Mouse (Mus musculus) E14TG2a.4 (cell line): ENCODE data around the gene Fam78a.

Experiments
- H3K27me3 ChIP-seq: 2 replicates; pipeline ENCODE4 v1.6.1; 2014; ENCODE audit warnings: low read length, control low read depth; ENCODE audit not compliant: insufficient read depth
- H3K36me3 ChIP-seq: 2 replicates; pipeline ENCODE4 v1.6.1; 2014; ENCODE audit warnings: low read length, control low read depth; ENCODE audit not compliant: insufficient read depth
- H3K4me1 ChIP-seq: replicated peaks from 2 replicates; pipeline ENCODE4 v1.6.1; 2014; ENCODE audit warnings: low read depth, low read length, control low read depth
- H3K4me3 ChIP-seq: replicated peaks from 2 replicates; pipeline ENCODE4 v1.5.1; 2014; ENCODE audit warnings: mild to moderate bottlenecking, low read length
- H3K9me3 ChIP-seq: 2 replicates; pipeline ENCODE4 v1.6.1; 2014; ENCODE audit warnings: low read length, control low read depth
- CTCF ChIP-seq: conservative IDR thresholded peaks from 2 replicates; pipeline ENCODE4 v1.5.1; 2014; ENCODE audit warnings: low read length
- NANOG ChIP-seq: IDR thresholded peaks from 2 replicates; pipeline ENCODE4 v1.6.1; 2014; ENCODE audit warnings: borderline replicate concordance, low read length, mixed read lengths
- POU5F1 ChIP-seq: IDR thresholded peaks from 2 replicates; pipeline ENCODE4 v1.6.1; 2014; ENCODE audit warnings: low read length, borderline replicate concordance

Gene Fam78a

GRCm38 (mm10) chr2:32084111-32084871 lies at the start of gene Fam78a:
Gene Fam78a, minus strand, starts transcription at chr2:32084857.
- TF ChIP-seq CTCF (no peak), POU5F1 (no peak), NANOG (no peak)
- Histone ChIP-seq H3K36me3 (no peaks in the 10 kb centered on the region), H3K4me3 (peak within 1 kb of the TSS; percentile 91), H3K27me3 (peaks cover 77% of the 10 kb centered on the region), H3K4me1 (peaks cover 49% of the 10 kb centered on the region), H3K9me3 (no peaks in the 10 kb centered on the region)

DNA sequence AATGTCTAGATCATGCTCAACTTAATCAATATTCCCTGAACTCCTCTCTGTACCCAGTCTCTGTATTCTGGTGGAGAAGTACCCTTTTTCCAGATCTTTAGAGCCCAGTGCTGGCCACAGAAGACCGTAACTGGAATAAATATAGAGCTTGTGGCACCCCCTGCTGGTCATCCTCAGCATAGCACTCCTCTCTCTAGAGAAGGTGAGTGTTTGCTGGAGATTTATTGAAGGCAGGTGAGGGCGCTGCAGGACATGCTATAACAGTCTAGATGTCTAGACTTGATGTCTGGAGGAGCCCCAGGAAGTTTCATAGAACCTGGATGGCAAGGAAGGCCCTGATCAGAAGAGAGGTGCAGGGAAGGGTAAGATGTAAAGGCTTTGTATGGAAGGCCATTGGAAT lies 49.4 kb upstream of the Fam78a start:
- no peak for TF ChIP-seq NANOG
- peak; percentile 99 for TF ChIP-seq CTCF
- TF ChIP-seq POU5F1: no peak

DNA sequence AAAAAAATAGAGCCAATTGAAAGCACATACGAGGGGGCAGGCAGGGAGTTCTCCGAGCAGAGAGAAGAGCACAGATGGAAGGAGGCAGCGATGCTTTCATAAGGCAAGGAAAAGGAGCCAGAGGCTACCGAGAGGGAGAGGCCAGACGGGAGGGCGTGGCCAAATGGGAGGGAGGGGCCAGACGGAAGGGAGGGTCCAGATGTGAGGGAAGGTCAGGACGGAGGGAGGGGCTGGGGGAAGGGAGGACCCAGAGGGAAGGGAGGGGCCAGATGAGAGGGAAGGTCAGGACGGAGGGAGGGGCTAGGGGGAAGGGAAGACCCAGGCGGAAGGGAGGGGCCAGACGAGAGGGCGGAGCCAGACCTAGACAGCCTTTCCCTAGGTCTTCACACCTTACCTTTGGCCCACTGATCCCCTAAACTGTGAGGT lies 47.9 kb upstream of the Fam78a start:
- Histone ChIP-seq H3K9me3 (no peaks in the 10 kb centered on the region), H3K4me3 (peak overlapping the region; percentile 23; the same call in 1 of the 2 replicates), H3K27me3 (peaks cover 12% of the 10 kb centered on the region), H3K36me3 (no peaks in the 10 kb centered on the region), H3K4me1 (peaks cover 51% of the 10 kb centered on the region)
- TF ChIP-seq CTCF (no peak), NANOG (no peak), POU5F1 (no peak)

More for the DNA sequence above, 49.4 kb upstream of the Fam78a start:
- Histone ChIP-seq H3K4me1 (peaks cover 52% of the 10 kb centered on the region), H3K27me3 (0 out of 2 replicates have a peak, but pooled peaks cover 4% of the 10 kb centered on the region), H3K4me3 (no peak overlapping the region), H3K36me3 (no peaks in the 10 kb centered on the region), H3K9me3 (no peaks in the 10 kb centered on the region)

DNA sequence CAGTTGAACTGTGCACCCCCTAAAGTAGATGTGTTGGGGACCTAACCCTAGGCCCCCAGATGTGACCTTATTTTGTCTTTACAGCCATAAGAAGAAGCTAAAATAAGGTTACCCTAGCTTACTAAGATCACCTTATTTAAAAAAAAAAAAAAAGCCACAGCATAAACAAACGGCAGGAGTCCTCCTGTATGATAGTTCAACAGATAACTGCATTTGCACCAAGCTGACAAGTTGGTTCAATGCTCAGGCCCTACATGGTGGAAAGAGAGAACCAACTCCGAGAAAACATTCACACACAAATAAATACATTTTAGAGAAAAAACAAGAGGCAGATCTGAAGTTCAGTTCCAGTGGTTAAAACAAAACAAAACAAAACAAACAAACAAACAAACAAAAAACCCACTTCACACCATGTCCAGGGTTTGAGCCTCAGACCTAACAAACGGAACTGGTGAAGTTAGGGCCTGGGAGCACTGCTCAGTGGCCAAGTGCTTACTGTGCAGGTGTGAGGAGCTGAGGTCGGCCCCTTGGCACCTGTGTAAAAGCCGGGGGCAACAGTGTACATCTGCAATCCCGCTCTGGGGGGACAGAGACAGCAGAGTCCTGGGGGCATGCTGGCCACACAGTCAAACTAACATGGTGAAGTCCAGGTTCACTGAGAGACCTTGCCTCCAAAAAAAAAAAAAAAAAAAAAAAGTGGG lies 47.4 kb upstream of the Fam78a start:
- TF ChIP-seq POU5F1 (no peak), CTCF (no peak), NANOG (no peak)
- Histone ChIP-seq H3K36me3 (no peaks in the 10 kb centered on the region), H3K4me1 (peaks cover 48% of the 10 kb centered on the region), H3K9me3 (no peaks in the 10 kb centered on the region), H3K27me3 (peaks cover 13% of the 10 kb centered on the region), H3K4me3 (peak overlapping the region; percentile 23; the same call in 1 of the 2 replicates)

GRCm38 (mm10) chr2:32131205-32131834 lies 46.7 kb upstream of the Fam78a start:
- Histone ChIP-seq H3K4me3 (no peak overlapping the region), H3K4me1 (peaks cover 43% of the 10 kb centered on the region), H3K36me3 (no peaks in the 10 kb centered on the region), H3K9me3 (no peaks in the 10 kb centered on the region), H3K27me3 (peaks cover 13% of the 10 kb centered on the region)
- TF ChIP-seq NANOG (no peak), CTCF (no peak), POU5F1 (no peak)

DNA sequence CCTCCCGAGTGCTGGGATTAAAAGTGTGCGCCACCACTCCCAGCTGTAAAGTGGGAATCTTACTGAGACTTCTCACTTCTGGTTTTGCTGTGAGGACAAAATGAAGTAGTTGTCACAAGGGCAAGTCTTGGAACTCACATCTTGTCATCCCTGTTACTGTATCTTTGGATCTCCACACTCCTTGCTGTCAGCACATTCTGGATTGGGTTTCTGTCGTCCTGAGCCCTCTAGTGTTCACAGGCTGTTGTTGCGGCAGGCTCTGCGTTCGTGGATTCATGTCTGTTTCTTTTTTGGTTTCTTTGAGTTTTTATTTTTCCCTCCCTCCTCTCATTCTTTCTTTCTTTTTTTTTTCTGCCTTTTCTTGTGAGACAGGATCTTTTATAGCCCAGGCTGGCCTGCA lies 45.8 kb upstream of the Fam78a start:
- Histone ChIP-seq H3K36me3 (no peaks in the 10 kb centered on the region), H3K9me3 (no peaks in the 10 kb centered on the region), H3K27me3 (peaks cover 14% of the 10 kb centered on the region), H3K4me3 (no peak overlapping the region), H3K4me1 (peaks cover 43% of the 10 kb centered on the region)
- TF ChIP-seq CTCF: peak; percentile 90
- TF ChIP-seq POU5F1: no peak

- TF ChIP-seq POU5F1: no peak
- no peak for TF ChIP-seq NANOG
- TF ChIP-seq CTCF: no peak
- peaks cover 16% of the 10 kb centered on the region for H3K27me3 ChIP-seq
- no peaks in the 10 kb centered on the region for H3K36me3 ChIP-seq
- no peaks in the 10 kb centered on the region for H3K9me3 ChIP-seq
- peaks cover 40% of the 10 kb centered on the region for H3K4me1 ChIP-seq
- no peak overlapping the region for H3K4me3 ChIP-seq
Measured at GRCm38 (mm10) chr2:32129383-32130074, 44.9 kb upstream of the Fam78a start.

- TF ChIP-seq NANOG: no peak
- Histone ChIP-seq H3K9me3 (no peaks in the 10 kb centered on the region), H3K27me3 (peaks cover 16% of the 10 kb centered on the region), H3K4me3 (no peak overlapping the region), H3K4me1 (peaks cover 31% of the 10 kb centered on the region), H3K36me3 (no peaks in the 10 kb centered on the region)
Measured at GRCm38 (mm10) chr2:32128536-32128841, 43.8 kb upstream of the Fam78a start.
